Mouse (Mus musculus) testis, adult 2 months (tissue): ENCODE data around the gene Lrrc49. TPM values are rescaled to one million over a fixed set of nuclear protein-coding genes. Genes with fewer than 3 reads are reported as not detected.

ENCODE experiments used
- H3K27ac ChIP-seq: fragments of 200-500 bp; 2 replicates; pipeline ENCODE4 v1.5.1; 2012; ENCODE audit warnings: low read depth, low read length; ENCODE audit not compliant: control insufficient read depth, insufficient read depth
- H3K27me3 ChIP-seq: fragments of 200-500 bp; 2 replicates; pipeline ENCODE4 v1.6.1; 2012; ENCODE audit warnings: mild to moderate bottlenecking, low read length, moderate library complexity; ENCODE audit not compliant: control insufficient read depth, insufficient read depth
- H3K36me3 ChIP-seq: fragments of 200-500 bp; 2 replicates; pipeline ENCODE4 v1.6.1; 2012; ENCODE audit warnings: mild to moderate bottlenecking, low read length; ENCODE audit not compliant: control insufficient read depth, insufficient read depth
- H3K4me1 ChIP-seq: fragments of 200-500 bp; 2 replicates; pipeline ENCODE4 v1.6.1; 2012; ENCODE audit warnings: low read length; ENCODE audit not compliant: control insufficient read depth, insufficient read depth
- H3K4me3 ChIP-seq: fragments of 200-500 bp; 2 replicates; pipeline ENCODE4 v1.5.1; 2012; ENCODE audit warnings: low read depth, mild to moderate bottlenecking, low read length, moderate library complexity, mixed read lengths; ENCODE audit not compliant: control insufficient read depth
- CTCF ChIP-seq: fragments of 200-500 bp; IDR thresholded peaks from 2 replicates; pipeline ENCODE4 v1.5.1; 2012; ENCODE audit warnings: low read depth, mild to moderate bottlenecking, inconsistent platforms, low read length, moderate library complexity; ENCODE audit not compliant: control insufficient read depth, insufficient read depth, insufficient replicate concordance
- POLR2A ChIP-seq: fragments of 200-500 bp; IDR thresholded peaks from 2 replicates; pipeline ENCODE4 v1.6.1; 2012; ENCODE audit warnings: low read depth, mild to moderate bottlenecking, inconsistent platforms, low read length, moderate library complexity; ENCODE audit not compliant: control insufficient read depth
- polyA plus RNA-seq: library from polyadenylated mRNA; depleted of rRNA; stranded (reverse); fragments of >200 nt; gene quantifications from 2 replicates; pipeline ENCODE4 v1.2.3, GENCODE M21; 2012

The Lrrc49 gene
- polyA plus RNA-seq, 1 experiment: 22.6 TPM

DNA sequence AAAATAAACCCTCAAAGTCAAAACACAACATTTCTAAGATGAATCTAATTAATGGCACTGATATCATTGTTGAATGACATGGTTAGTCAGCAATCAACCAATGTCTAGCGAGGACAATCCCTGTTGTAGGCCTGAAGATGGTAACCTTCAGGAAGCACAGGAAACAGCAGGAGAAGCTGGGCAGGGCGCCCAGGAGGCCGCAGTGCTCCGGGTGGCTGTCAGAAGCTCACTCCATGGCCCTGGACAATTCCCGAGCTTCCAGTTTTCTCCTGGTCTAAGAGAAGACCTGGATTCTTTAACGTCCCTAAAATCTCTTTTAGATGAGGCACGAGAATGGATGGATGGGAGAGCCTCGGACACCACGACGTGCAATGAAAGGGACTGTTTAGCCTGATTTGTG, 99.0 kb downstream of the Lrrc49 start:
- no peaks in the 10 kb centered on the region for H3K27me3 ChIP-seq
- no peak overlapping the region for H3K4me3 ChIP-seq
- no peak overlapping the region for H3K27ac ChIP-seq
- no peaks in the 10 kb centered on the region; the same call in none of the 2 replicates for H3K36me3 ChIP-seq
- no peaks in the 10 kb centered on the region for H3K4me1 ChIP-seq
- TF ChIP-seq CTCF (no peak), POLR2A (no peak)

DNA sequence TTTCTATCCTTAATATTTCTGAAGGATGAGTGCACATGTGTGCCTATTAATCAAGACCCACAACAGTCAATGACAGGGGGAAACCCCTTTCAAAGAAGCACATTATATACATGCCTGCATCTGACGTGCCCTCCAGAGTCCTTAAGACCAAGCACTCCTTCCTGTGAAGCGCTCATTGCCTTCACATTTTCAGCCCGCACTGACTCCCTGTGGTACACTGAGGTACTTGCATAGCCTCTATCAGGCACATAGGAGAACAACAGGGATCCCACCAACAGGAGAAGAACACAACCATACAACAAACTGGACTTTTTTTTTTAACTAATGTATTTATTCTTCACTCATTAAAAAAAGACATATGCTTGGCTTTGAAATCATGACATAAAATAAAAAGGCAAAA, 101.0 kb downstream of the Lrrc49 start:
- Histone ChIP-seq H3K27me3 (no peaks in the 10 kb centered on the region), H3K27ac (no peak overlapping the region), H3K4me3 (no peak overlapping the region), H3K36me3 (no peaks in the 10 kb centered on the region; the same call in 1 of the 2 replicates), H3K4me1 (no peaks in the 10 kb centered on the region)
- TF ChIP-seq POLR2A (no peak), CTCF (no peak)

DNA sequence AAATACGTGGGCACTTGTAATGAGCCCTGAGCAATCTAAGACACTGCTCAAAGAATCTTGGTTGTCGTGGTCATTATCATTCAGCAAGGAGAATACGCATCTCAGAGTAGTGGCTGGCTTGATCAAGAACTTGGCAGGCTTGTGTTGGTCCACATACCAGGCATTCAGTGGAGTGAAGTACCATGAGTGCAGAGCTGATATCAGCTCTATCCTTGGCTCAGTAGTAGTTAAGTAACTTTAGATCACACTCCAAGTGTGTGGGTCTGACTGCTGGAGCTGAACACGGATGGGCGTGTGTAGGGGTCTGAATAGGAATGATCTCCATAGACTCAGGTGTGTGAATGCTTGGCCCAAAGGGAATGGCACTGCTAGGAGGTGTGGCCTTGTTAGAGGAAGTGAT, 102.8 kb downstream of the Lrrc49 start:
- no peak overlapping the region for H3K4me3 ChIP-seq
- no peaks in the 10 kb centered on the region for H3K4me1 ChIP-seq
- no peak overlapping the region for H3K27ac ChIP-seq
- H3K36me3 ChIP-seq: no peaks in the 10 kb centered on the region
- H3K27me3 ChIP-seq: no peaks in the 10 kb centered on the region
- TF ChIP-seq POLR2A (no peak), CTCF (no peak)

DNA sequence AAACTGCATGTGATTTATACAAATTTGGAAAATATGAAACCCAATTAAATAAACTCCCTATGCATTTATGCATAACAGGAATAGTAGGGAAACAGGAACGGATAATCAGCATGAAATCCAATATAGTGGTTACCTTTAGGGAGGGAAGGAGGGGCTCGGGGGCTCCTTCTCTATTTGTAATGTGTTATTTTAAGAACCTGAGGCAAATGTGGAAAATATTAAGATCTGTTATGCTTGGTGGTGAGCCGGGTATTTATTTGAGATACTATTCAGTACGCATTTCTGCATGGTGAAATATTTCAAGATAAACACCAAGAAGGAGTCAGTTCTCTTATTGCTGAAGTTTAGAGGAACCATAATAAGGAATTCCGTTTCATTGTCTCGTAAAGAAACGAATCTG, 105.4 kb downstream of the Lrrc49 start:
- Histone ChIP-seq H3K27ac (no peak overlapping the region), H3K4me1 (no peaks in the 10 kb centered on the region), H3K36me3 (no peaks in the 10 kb centered on the region), H3K27me3 (no peaks in the 10 kb centered on the region), H3K4me3 (no peak overlapping the region)
- no peak for TF ChIP-seq POLR2A
- TF ChIP-seq CTCF: no peak

DNA sequence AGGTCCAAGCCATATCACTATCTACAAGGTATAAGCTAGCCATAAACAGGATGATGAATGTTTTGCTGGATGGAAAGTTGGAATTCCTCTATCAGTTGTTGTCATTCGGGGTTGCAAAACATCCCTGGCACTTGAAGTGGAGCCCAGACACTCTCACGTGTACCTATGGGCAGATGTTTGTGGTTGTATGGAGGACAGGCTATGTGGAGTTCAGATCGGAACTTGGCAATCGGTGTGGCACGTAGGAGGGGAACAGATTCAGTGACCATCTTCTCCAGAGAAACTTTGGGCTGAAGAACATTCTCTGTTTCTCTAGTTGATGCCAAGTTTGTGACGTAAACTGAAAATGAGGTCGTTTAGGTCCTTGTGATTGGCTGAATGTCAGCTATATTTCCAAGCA, 114.9 kb downstream of the Lrrc49 start:
- TF ChIP-seq CTCF (no peak), POLR2A (no peak)
- Histone ChIP-seq H3K27me3 (no peaks in the 10 kb centered on the region), H3K27ac (no peak overlapping the region)

DNA sequence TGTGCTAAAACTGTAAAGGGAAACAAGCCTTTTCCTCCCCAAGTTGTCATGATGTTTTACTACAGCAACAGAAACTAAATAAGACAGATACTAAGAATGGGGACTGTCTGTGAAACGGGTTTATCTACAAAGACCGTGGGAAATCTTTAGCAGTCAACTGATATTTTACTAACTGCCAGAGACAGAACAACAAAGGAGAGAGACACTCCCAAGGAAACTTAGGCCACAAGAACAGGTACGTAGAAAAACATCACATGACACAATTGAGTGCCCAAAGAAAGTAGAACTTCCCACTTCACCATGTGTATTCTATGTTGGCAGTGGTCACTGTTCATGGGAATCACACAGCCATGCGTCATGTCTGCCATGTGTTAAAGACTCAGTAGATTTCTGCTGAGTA, 116.2 kb downstream of the Lrrc49 start:
- Histone ChIP-seq H3K4me1 (no peaks in the 10 kb centered on the region), H3K36me3 (no peaks in the 10 kb centered on the region), H3K27ac (no peak overlapping the region), H3K4me3 (no peak overlapping the region), H3K27me3 (no peaks in the 10 kb centered on the region)
- TF ChIP-seq CTCF (no peak), POLR2A (no peak)

More for the DNA sequence above, 114.9 kb downstream of the Lrrc49 start:
- H3K36me3 ChIP-seq: no peaks in the 10 kb centered on the region
- no peaks in the 10 kb centered on the region for H3K4me1 ChIP-seq
- no peak overlapping the region for H3K4me3 ChIP-seq

DNA sequence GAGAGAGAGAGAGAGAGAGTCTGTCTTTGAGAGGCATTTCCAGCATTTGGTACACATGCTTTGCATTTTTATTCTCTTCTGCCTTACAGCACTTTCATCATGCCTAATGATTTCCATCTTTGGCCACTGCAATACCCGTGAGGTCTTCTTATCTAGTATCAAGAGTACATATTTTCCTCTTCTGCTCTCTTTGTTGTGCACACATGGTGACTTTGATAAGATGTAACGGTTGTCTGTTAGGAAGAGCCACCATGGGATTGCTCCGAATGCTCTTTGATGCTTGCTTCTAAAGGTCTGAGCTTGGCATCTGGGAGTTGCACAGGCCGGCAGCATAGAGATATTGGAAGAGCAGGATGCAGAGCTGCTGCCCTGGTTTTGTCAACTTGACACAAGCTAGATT, 116.9 kb downstream of the Lrrc49 start:
- H3K27ac ChIP-seq: no peak overlapping the region
- TF ChIP-seq CTCF (no peak), POLR2A (no peak)
- H3K4me3 ChIP-seq: no peak overlapping the region
- no peaks in the 10 kb centered on the region for H3K27me3 ChIP-seq
- no peaks in the 10 kb centered on the region for H3K36me3 ChIP-seq
- H3K4me1 ChIP-seq: no peaks in the 10 kb centered on the region

DNA sequence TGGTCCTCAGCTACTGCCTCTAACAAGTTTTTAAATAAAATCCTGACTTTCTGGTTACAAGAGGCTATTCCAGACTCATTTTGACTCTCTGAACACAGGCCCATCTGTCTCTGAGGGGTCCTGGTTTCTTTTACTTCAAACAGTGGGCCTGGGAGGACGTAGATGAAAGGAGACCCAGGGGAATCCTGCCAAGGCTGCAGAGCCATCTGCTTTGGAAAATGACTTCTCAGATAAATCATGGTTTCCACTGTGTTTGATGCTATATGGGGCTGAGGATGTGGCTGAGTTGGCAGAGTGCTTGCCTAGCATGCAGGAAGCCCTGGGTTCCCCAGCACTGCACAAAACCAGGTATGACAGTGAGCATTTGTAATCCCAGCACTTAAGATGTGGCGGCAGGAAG, 118.6 kb downstream of the Lrrc49 start:
- Histone ChIP-seq H3K4me1 (no peaks in the 10 kb centered on the region), H3K27me3 (no peaks in the 10 kb centered on the region), H3K36me3 (no peaks in the 10 kb centered on the region), H3K27ac (no peak overlapping the region), H3K4me3 (no peak overlapping the region)
- TF ChIP-seq CTCF: no peak
- TF ChIP-seq POLR2A: no peak
